Mouse (Mus musculus): ENCODE measurements at regions not wholly inside any gene's neighbourhood (a gene's known extent, or its start where the extent isn't known, plus 50 kb on each side); places are given as distances from the start of the nearest gene placed in this dataset.

DNA sequence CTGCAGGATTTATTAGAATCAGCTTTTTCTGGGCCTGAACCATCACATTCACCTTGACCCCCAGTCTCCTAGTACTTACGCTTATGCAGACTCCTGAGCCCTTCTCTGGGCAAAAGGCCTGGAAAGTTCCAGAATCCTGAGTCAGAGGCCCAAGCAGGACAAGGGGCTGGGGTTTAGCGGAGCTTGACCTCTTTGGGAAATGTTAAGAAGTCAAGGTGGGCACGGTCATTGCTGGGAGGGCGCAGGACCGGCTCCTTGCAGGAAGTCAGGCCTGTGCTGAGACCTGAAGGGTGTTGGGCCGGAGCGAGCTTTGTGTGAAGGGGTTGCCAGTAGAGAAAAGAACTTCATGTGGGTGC, 127.9 kb upstream of the Mvb12b start:
- TF ChIP-seq CTCF (conservative IDR thresholded peaks at IDR 0.05; ENCODE audit: low read length): no peak
- no peak for TF ChIP-seq POU5F1 (IDR thresholded peaks at IDR 0.05; ENCODE audit: borderline replicate concordance, low read length)
- no peak for TF ChIP-seq NANOG (IDR thresholded peaks at IDR 0.05; ENCODE audit: borderline replicate concordance, low read length)

Data from E14TG2a.4 (cell line).